Mouse (Mus musculus) megakaryocyte, embryonic 14.5 days (primary cell): ENCODE measurements around the gene Clcn5.

Experiments
- FLI1 ChIP-seq: IDR thresholded peaks from 2 replicates; pipeline ENCODE4 v1.6.1; 2012; ENCODE audit warnings: low read length, inconsistent platforms, mixed read lengths
- GATA1 ChIP-seq: IDR thresholded peaks from 3 replicates; pipeline ENCODE4 v1.6.1; 2012; ENCODE audit warnings: mixed read lengths, low read length, inconsistent platforms, borderline replicate concordance

DNA sequence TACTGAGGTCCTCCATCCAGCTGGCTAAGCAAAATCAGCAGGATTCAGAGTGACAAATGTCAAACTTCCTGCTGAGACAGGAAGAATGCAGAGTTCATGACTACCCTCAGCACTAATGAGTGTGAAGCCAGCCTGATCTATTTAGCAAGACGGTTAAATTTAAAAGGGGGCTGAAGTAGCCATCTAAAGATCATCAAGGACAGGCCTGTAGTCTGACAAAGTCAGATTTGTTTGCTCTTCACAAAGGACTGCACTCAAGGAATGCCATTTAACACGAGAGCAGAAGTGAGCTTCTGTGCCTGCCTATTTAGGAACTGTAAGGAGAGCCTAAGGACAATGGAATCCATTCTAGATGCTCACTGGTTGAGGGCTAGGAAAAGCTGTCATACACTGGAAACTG, 30.2 kb downstream of the Clcn5 start:
- TF ChIP-seq GATA1 (no peak), FLI1 (no peak)
